Mouse (Mus musculus) cerebellum, adult 2 months (tissue): ENCODE data around the gene 4933407L21Rik.

Source experiments
- CTCF ChIP-seq: fragments of 200-500 bp; IDR thresholded peaks from 2 replicates; pipeline ENCODE4 v1.5.1; 2011; ENCODE audit warnings: low read depth, mild to moderate bottlenecking, control low read depth, low read length, moderate library complexity, borderline replicate concordance; ENCODE audit not compliant: insufficient read depth
- POLR2A ChIP-seq: fragments of 200-500 bp; IDR thresholded peaks from 2 replicates; pipeline ENCODE4 v1.6.1; 2011; ENCODE audit warnings: low read length, control low read depth, borderline replicate concordance; ENCODE audit not compliant: insufficient read depth

- TF ChIP-seq CTCF (no peak), POLR2A (no peak)
Measured at GRCm38 (mm10) chr1:85928057-85928687, at the start of gene 4933407L21Rik.
